Mouse (Mus musculus) heart, embryonic 15.5 days (tissue): ENCODE measurements around the gene 4930578G10Rik. TPM values are rescaled to one million over a fixed set of nuclear protein-coding genes. Genes with fewer than 3 reads are reported as not detected.
"Not testable (repeated sequence)": the region's sequence is repeated elsewhere in the genome, so short reads cannot be mapped to it uniquely, and the experiment has no call there.

Experiments used
- ATAC-seq: fragments of 200-750 bp; cut with Nextera tagmentation; replicated peaks from 2 replicates; pipeline ENCODE4 v1.8.0; 2017; ENCODE audit warnings: low read depth, moderate TSS enrichment; ENCODE audit not compliant: insufficient number of reproducible peaks, insufficient read depth, low FRiP score
- H3K27ac ChIP-seq: fragments of 300-500 bp; sonication (generic); 2 replicates; pipeline ENCODE4 v1.5.1; 2015; ENCODE audit warnings: mild to moderate bottlenecking, inconsistent platforms
- H3K27me3 ChIP-seq: fragments of 300-500 bp; sonication (generic); 2 replicates; pipeline ENCODE4 v1.6.1; 2015; ENCODE audit warnings: inconsistent platforms
- H3K36me3 ChIP-seq: fragments of 300-500 bp; sonication (generic); 2 replicates; pipeline ENCODE4 v1.6.1; 2015; ENCODE audit warnings: mild to moderate bottlenecking, inconsistent platforms
- H3K4me1 ChIP-seq: fragments of 300-500 bp; sonication (generic); replicated peaks from 2 replicates; pipeline ENCODE4 v1.6.1; 2015; ENCODE audit warnings: inconsistent platforms
- H3K4me2 ChIP-seq: fragments of 300-500 bp; sonication (generic); 2 replicates; pipeline ENCODE4 v1.6.1; 2015; ENCODE audit warnings: inconsistent platforms, mild to moderate bottlenecking, moderate library complexity
- H3K4me3 ChIP-seq: fragments of 300-500 bp; sonication (generic); 2 replicates; pipeline ENCODE4 v1.5.1; 2015; ENCODE audit warnings: mild to moderate bottlenecking, inconsistent platforms
- H3K9ac ChIP-seq: fragments of 300-500 bp; sonication (generic); 2 replicates; pipeline ENCODE4 v1.6.1; 2015; ENCODE audit warnings: mild to moderate bottlenecking, inconsistent platforms
- H3K9me3 ChIP-seq: fragments of 300-500 bp; sonication (generic); replicated peaks from 2 replicates; pipeline ENCODE4 v1.6.1; 2016; ENCODE audit warnings: inconsistent platforms
- WGBS: fragments of 180-500 bp; shearing (Covaris S2); methylation state at CpG from one replicate; pipeline ENCODE4 v1.1.7; 2015; ENCODE audit warnings: mixed read lengths; 5-methylcytosine and 5-hydroxymethylcytosine counted together
- polyA plus RNA-seq: library from polyadenylated mRNA; unstranded; fragments of >200 nt; fragmentation: Nextera tagmentation; extraction: Ambion mirVana; gene quantifications from 2 replicates; pipeline ENCODE4 v1.2.1, GENCODE M21; 2015

The 4930578G10Rik gene
- polyA plus RNA-seq: 0.25 TPM in 1 of 2 replicates, not detected in the other

- H3K9ac ChIP-seq, H3K4me3 ChIP-seq, H3K9me3 ChIP-seq, H3K36me3 ChIP-seq, H3K27me3 ChIP-seq, ATAC-seq, H3K27ac ChIP-seq, H3K4me2 ChIP-seq, H3K4me1 ChIP-seq: not testable (repeated sequence)
- WGBS: no CpG with 5 or more reads among the region's 13 CpGs
Measured at GRCm38 (mm10) chr4:42735245-42735644, at the start of gene 4930578G10Rik. Gene 4930578G10Rik, plus strand, starts transcription at chr4:42735545.

- not testable (repeated sequence) for H3K27ac ChIP-seq, H3K9ac ChIP-seq, ATAC-seq, H3K27me3 ChIP-seq, H3K4me2 ChIP-seq, H3K9me3 ChIP-seq, H3K4me1 ChIP-seq, H3K36me3 ChIP-seq, H3K4me3 ChIP-seq
- no CpG with 5 or more reads among the region's 6 CpGs for WGBS
Measured at GRCm38 (mm10) chr4:42756477-42756876, 21.1 kb downstream of the 4930578G10Rik start, which contains the start of gene Ccl19. Gene Ccl19, minus strand, starts transcription at chr4:42756577.

- H3K4me2 ChIP-seq, H3K4me3 ChIP-seq, H3K4me1 ChIP-seq, H3K9ac ChIP-seq, ATAC-seq, H3K9me3 ChIP-seq, H3K27ac ChIP-seq, H3K36me3 ChIP-seq, H3K27me3 ChIP-seq: not testable (repeated sequence)
- no CpG with 5 or more reads among the region's 5 CpGs for WGBS
Measured at GRCm38 (mm10) chr4:42773893-42774292, 38.5 kb downstream of the 4930578G10Rik start, which contains the start of gene Ccl21a. Gene Ccl21a, minus strand, starts transcription at chr4:42773993.

- 67% methylated on average over 1 of the region's 1 CpGs for WGBS
- ATAC-seq: not testable (repeated sequence)
Measured at GRCm38 (mm10) chr4:42853788-42854187, 118.4 kb downstream of the 4930578G10Rik start, which contains the start of gene Fam205a1. Gene Fam205a1, minus strand, starts transcription at chr4:42853888.

GRCm38 (mm10) chr4:42856671-42857070, 121.3 kb downstream of the 4930578G10Rik start, which contains the start of gene Gm12394:
Gene Gm12394, minus strand, starts transcription at chr4:42856771.
- ATAC-seq, H3K4me2 ChIP-seq, H3K36me3 ChIP-seq, H3K4me3 ChIP-seq, H3K27me3 ChIP-seq, H3K4me1 ChIP-seq, H3K9ac ChIP-seq, H3K27ac ChIP-seq, H3K9me3 ChIP-seq: not testable (repeated sequence)
- 58% methylated on average over 1 of the region's 1 CpGs for WGBS

More at GRCm38 (mm10) chr4:42853788-42854187, 118.4 kb downstream of the 4930578G10Rik start, which contains the start of gene Fam205a1:
- not testable (repeated sequence) for H3K9me3 ChIP-seq, H3K9ac ChIP-seq, H3K4me3 ChIP-seq, H3K36me3 ChIP-seq, H3K4me2 ChIP-seq, H3K27me3 ChIP-seq, H3K4me1 ChIP-seq, H3K27ac ChIP-seq

- 70% methylated on average over 9 of the region's 9 CpGs for WGBS
- H3K9ac ChIP-seq, ATAC-seq, H3K27ac ChIP-seq, H3K9me3 ChIP-seq, H3K4me1 ChIP-seq, H3K4me3 ChIP-seq, H3K4me2 ChIP-seq, H3K27me3 ChIP-seq, H3K36me3 ChIP-seq: not testable (repeated sequence)
Measured at GRCm38 (mm10) chr4:42860483-42860882, 125.1 kb downstream of the 4930578G10Rik start.

GRCm38 (mm10) chr4:42863487-42863886, 128.1 kb downstream of the 4930578G10Rik start:
- not testable (repeated sequence) for H3K4me1 ChIP-seq

GRCm38 (mm10) chr4:42867390-42867789, 132.0 kb downstream of the 4930578G10Rik start:
- ATAC-seq: no peak
- no peak overlapping the region for H3K9ac ChIP-seq

More at GRCm38 (mm10) chr4:42863487-42863886, 128.1 kb downstream of the 4930578G10Rik start:
- H3K27ac ChIP-seq, H3K4me3 ChIP-seq, H3K27me3 ChIP-seq, H3K9me3 ChIP-seq, H3K4me2 ChIP-seq, H3K36me3 ChIP-seq, H3K9ac ChIP-seq, ATAC-seq: not testable (repeated sequence)
- WGBS: 71% methylated on average over 5 of the region's 5 CpGs

GRCm38 (mm10) chr4:42868193-42868592, 132.8 kb downstream of the 4930578G10Rik start:
- H3K9ac ChIP-seq: no peak overlapping the region
- no peak overlapping the region for H3K4me3 ChIP-seq
- no peak overlapping the region for H3K27ac ChIP-seq
- 80% methylated on average over 5 of the region's 5 CpGs for WGBS
- no peak for ATAC-seq
- H3K4me1 ChIP-seq: no peaks in the 10 kb centered on the region
- no peaks in the 10 kb centered on the region for H3K27me3 ChIP-seq
- no peak overlapping the region for H3K4me2 ChIP-seq
- H3K9me3 ChIP-seq: no peaks in the 10 kb centered on the region
- H3K36me3 ChIP-seq: no peaks in the 10 kb centered on the region

More at GRCm38 (mm10) chr4:42867390-42867789, 132.0 kb downstream of the 4930578G10Rik start:
- no peaks in the 10 kb centered on the region for H3K36me3 ChIP-seq
- no peak overlapping the region for H3K4me2 ChIP-seq
- no peak overlapping the region for H3K27ac ChIP-seq
- no peaks in the 10 kb centered on the region for H3K4me1 ChIP-seq
- whole genome bisulfite sequencing: 57% methylated on average over 3 of the region's 3 CpGs
- H3K27me3 ChIP-seq: no peaks in the 10 kb centered on the region
- H3K4me3 ChIP-seq: no peak overlapping the region
- H3K9me3 ChIP-seq: no peaks in the 10 kb centered on the region

- ATAC-seq: no peak
- H3K27me3 ChIP-seq: no peaks in the 10 kb centered on the region
- no peak overlapping the region for H3K4me2 ChIP-seq
- H3K36me3 ChIP-seq: no peaks in the 10 kb centered on the region
- no peaks in the 10 kb centered on the region for H3K9me3 ChIP-seq
- H3K9ac ChIP-seq: no peak overlapping the region
- no peak overlapping the region for H3K4me3 ChIP-seq
- H3K4me1 ChIP-seq: no peaks in the 10 kb centered on the region
- no peak overlapping the region for H3K27ac ChIP-seq
- whole genome bisulfite sequencing: 72% methylated on average over 5 of the region's 5 CpGs
Measured at GRCm38 (mm10) chr4:42870748-42871147, 135.4 kb downstream of the 4930578G10Rik start.

GRCm38 (mm10) chr4:42872151-42872550, 136.8 kb downstream of the 4930578G10Rik start:
- no peaks in the 10 kb centered on the region for H3K9me3 ChIP-seq
- no peak overlapping the region for H3K27ac ChIP-seq
- no peak overlapping the region for H3K9ac ChIP-seq
- H3K4me3 ChIP-seq: no peak overlapping the region
- ATAC-seq: no peak
- no peaks in the 10 kb centered on the region for H3K36me3 ChIP-seq
- H3K4me1 ChIP-seq: no peaks in the 10 kb centered on the region
- H3K4me2 ChIP-seq: no peak overlapping the region
- H3K27me3 ChIP-seq: no peaks in the 10 kb centered on the region
- 90% methylated on average over 7 of the region's 7 CpGs for WGBS

GRCm38 (mm10) chr4:42872746-42873435, 137.5 kb downstream of the 4930578G10Rik start:
- Histone ChIP-seq H3K4me1 (no peaks in the 10 kb centered on the region), H3K4me2 (no peak overlapping the region), H3K27ac (no peak overlapping the region), H3K9ac (no peak overlapping the region), H3K27me3 (no peaks in the 10 kb centered on the region), H3K4me3 (no peak overlapping the region), H3K36me3 (no peaks in the 10 kb centered on the region), H3K9me3 (no peaks in the 10 kb centered on the region)
- no peak for ATAC-seq
- 68% methylated on average over 16 of the region's 16 CpGs for WGBS
